Mouse (Mus musculus) lung, postnatal 0 days (tissue): ENCODE measurements around the gene Cenpl. TPM values are rescaled to one million over a fixed set of nuclear protein-coding genes. Genes with fewer than 3 reads are reported as not detected.
A peak's percentile ranks its signal among the peaks of the same experiment; 100 is the strongest.

Source experiments
- ATAC-seq: fragments of 200-750 bp; cut with Nextera tagmentation; 2 replicates; pipeline ENCODE4 v1.8.0; 2017; ENCODE audit warnings: moderate library complexity
- DNase-seq: peaks from one replicate; pipeline ENCODE4 v3.0.0-alpha.2; 2016; ENCODE audit warnings: low spot score
- H3K27ac ChIP-seq: fragments of 300-500 bp; sonication (generic); 2 replicates; pipeline ENCODE4 v1.5.1; 2014; ENCODE audit warnings: antibody characterized with exemption, mild to moderate bottlenecking, low read length, mixed read lengths
- H3K27me3 ChIP-seq: fragments of 300-500 bp; sonication (generic); replicated peaks from 2 replicates; pipeline ENCODE4 v1.6.1; 2014; ENCODE audit warnings: low read length, mixed read lengths; ENCODE audit not compliant: insufficient read depth
- H3K36me3 ChIP-seq: fragments of 300-500 bp; sonication (generic); 2 replicates; pipeline ENCODE4 v1.6.1; 2014; ENCODE audit warnings: low read length, mixed read lengths; ENCODE audit not compliant: insufficient read depth
- H3K4me1 ChIP-seq: fragments of 300-500 bp; sonication (generic); 2 replicates; pipeline ENCODE4 v1.6.1; 2014; ENCODE audit warnings: antibody characterized with exemption, low read depth, low read length, mixed read lengths; ENCODE audit not compliant: insufficient read depth
- H3K4me2 ChIP-seq: fragments of 300-500 bp; sonication (generic); replicated peaks from 2 replicates; pipeline ENCODE4 v1.6.1; 2014; ENCODE audit warnings: low read depth, mild to moderate bottlenecking, low read length, moderate library complexity, mixed read lengths
- H3K4me3 ChIP-seq: fragments of 300-500 bp; sonication (generic); 2 replicates; pipeline ENCODE4 v1.5.1; 2014; ENCODE audit warnings: low read depth, low read length
- H3K9ac ChIP-seq: fragments of 300-500 bp; sonication (generic); replicated peaks from 2 replicates; pipeline ENCODE4 v1.6.1; 2014; ENCODE audit warnings: low read depth, mild to moderate bottlenecking
- H3K9me3 ChIP-seq: fragments of 300-500 bp; sonication (generic); 2 replicates; pipeline ENCODE4 v1.6.1; 2016; ENCODE audit warnings: low read length, mixed read lengths
- CTCF ChIP-seq: IDR thresholded peaks from 2 replicates; pipeline ENCODE4 v1.5.1; 2016; ENCODE audit warnings: antibody characterized with exemption, mild to moderate bottlenecking
- EP300 ChIP-seq: IDR thresholded peaks from 2 replicates; pipeline ENCODE4 v1.6.1; 2016; ENCODE audit warnings: antibody characterized with exemption, mild to moderate bottlenecking, control low read depth
- whole genome bisulfite sequencing: fragments of 180-500 bp; shearing (Covaris S2); extraction: QIAGEN DNeasy Blood & Tissue Kit; methylation state at CpG from one replicate; pipeline ENCODE4 v1.1.7; 2014; 5-methylcytosine and 5-hydroxymethylcytosine counted together
- polyA plus RNA-seq: library from polyadenylated mRNA; unstranded; fragments of >200 nt; fragmentation: Nextera tagmentation; extraction: Ambion mirVana; gene quantifications from 2 replicates; pipeline ENCODE4 v1.2.1, GENCODE M21; 2015

Gene Cenpl
- polyA plus RNA-seq, 1 experiment from 2014 or later = 4.5 TPM

DNA sequence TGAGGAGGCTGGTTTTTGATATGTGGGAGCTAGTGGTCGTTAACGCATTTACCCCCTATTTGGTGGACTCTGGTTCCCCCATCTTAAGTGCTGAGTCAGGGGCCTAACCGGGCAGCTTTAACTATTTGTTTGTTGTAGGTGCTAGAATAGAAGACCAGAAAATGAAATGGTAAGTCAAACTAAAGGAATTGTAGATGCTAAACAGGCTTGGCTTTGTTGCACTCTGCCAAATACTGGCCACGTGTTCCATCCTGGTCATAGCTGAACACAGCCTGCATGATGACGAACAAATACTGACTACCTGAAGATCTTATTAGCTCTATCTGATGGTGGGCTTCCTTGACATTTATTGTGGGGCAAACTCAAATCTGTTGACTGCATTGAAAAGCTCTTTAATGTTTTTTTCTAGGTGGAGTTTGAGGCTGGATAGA, 34.1 kb upstream of the Cenpl start:
- Histone ChIP-seq H3K9ac (peak overlapping the region; percentile 78), H3K9me3 (no peaks in the 10 kb centered on the region), H3K4me2 (peak overlapping the region; percentile 78), H3K4me3 (peak overlapping the region; percentile 74), H3K36me3 (peaks cover 6% of the 10 kb centered on the region; the same call in 1 of the 2 replicates), H3K4me1 (peaks cover 12% of the 10 kb centered on the region; the same call in 1 of the 2 replicates), H3K27me3 (no peaks in the 10 kb centered on the region), H3K27ac (no peak overlapping the region)
- no peak for TF ChIP-seq CTCF
- no peak for TF ChIP-seq EP300
- ATAC-seq (no peak), DNase-seq (peak; percentile 11)
- 4% methylated on average over 5 of the region's 5 CpGs for WGBS

DNA sequence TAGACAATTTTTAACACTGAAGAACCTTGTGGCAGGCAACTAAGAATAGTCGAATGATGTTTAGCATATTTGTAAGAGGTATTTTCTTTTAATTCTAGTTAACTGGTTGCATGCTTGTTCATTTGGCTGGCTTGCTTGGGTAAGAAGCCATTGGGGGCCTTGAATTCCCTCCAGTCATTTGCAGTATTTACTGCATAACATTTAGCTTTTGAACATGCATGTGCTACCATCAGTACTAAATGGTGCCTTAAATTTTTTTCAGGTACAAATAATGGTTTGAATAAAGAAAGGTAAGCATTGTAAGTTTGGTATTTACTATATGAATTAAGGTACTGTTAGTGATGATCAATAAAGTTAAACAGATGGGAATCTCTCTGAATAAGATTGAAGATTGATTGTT, 33.5 kb upstream of the Cenpl start:
- no peak for DNase-seq
- Histone ChIP-seq H3K9me3 (no peaks in the 10 kb centered on the region), H3K4me2 (peak overlapping the region; percentile 78; the same call in 1 of the 2 replicates), H3K4me1 (peaks cover 12% of the 10 kb centered on the region; the same call in 1 of the 2 replicates), H3K27me3 (no peaks in the 10 kb centered on the region), H3K9ac (no peak overlapping the region), H3K27ac (no peak overlapping the region), H3K4me3 (no peak overlapping the region), H3K36me3 (peaks cover 6% of the 10 kb centered on the region; the same call in 1 of the 2 replicates)
- ATAC-seq = no peak
- no peak for TF ChIP-seq CTCF
- TF ChIP-seq EP300 = no peak
- WGBS = 0% methylated on average over 1 of the region's 1 CpGs

DNA sequence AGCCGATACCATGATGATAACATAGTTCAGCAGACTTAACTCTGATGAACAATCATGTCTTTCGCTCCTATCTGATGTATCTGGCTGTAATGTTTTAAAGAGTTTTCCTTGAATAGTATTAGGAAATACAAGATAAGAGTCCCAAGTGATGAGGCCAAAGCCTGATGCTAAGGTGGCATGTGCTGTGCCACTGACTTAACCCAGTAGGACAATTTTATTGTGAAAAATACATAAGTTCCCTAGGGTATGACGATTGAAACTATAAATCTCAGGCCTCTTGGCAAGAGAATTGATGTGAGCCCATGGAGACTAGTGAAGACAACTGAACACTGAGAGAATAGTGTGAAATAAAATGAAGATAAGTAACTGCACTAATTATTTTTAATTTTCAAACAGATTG, 32.9 kb upstream of the Cenpl start:
- Histone ChIP-seq H3K27me3 (no peaks in the 10 kb centered on the region), H3K27ac (no peak overlapping the region), H3K4me2 (no peak overlapping the region), H3K9ac (no peak overlapping the region), H3K4me3 (no peak overlapping the region), H3K9me3 (no peaks in the 10 kb centered on the region), H3K4me1 (peaks cover 12% of the 10 kb centered on the region; the same call in 1 of the 2 replicates), H3K36me3 (peaks cover 6% of the 10 kb centered on the region; the same call in 1 of the 2 replicates)
- DNase-seq = no peak
- ATAC-seq = no peak
- WGBS = 10% methylated on average over 3 of the region's 3 CpGs
- no peak for TF ChIP-seq EP300
- no peak for TF ChIP-seq CTCF

DNA sequence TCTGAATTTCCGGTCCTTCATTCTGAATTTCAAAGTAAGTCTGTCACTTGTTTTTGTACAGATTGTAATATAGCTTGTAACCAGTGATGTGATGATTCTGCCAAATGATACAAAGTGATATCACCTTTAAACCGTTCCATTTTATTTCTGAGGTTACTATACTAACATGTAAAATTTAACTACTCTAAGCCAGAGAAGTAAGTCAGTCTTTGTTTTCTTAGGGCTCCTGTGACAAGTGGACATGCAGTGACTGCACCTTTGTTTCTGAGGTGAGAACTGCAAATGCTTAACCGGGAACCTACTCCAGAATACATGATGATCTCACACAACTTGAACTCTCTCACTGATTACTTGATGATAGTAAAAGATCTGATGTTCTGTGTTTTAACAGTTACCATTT, 32.5 kb upstream of the Cenpl start:
- no peak for ATAC-seq
- no peak overlapping the region for H3K27ac ChIP-seq
- no peaks in the 10 kb centered on the region for H3K27me3 ChIP-seq
- H3K4me3 ChIP-seq = no peak overlapping the region
- DNase-seq = no peak
- peaks cover 6% of the 10 kb centered on the region; the same call in 1 of the 2 replicates for H3K36me3 ChIP-seq
- H3K4me1 ChIP-seq = peaks cover 12% of the 10 kb centered on the region; the same call in 1 of the 2 replicates
- no peak overlapping the region for H3K9ac ChIP-seq
- TF ChIP-seq CTCF = no peak
- TF ChIP-seq EP300 = no peak
- WGBS = 29% methylated on average over 3 of the region's 3 CpGs
- no peaks in the 10 kb centered on the region for H3K9me3 ChIP-seq
- no peak overlapping the region for H3K4me2 ChIP-seq

DNA sequence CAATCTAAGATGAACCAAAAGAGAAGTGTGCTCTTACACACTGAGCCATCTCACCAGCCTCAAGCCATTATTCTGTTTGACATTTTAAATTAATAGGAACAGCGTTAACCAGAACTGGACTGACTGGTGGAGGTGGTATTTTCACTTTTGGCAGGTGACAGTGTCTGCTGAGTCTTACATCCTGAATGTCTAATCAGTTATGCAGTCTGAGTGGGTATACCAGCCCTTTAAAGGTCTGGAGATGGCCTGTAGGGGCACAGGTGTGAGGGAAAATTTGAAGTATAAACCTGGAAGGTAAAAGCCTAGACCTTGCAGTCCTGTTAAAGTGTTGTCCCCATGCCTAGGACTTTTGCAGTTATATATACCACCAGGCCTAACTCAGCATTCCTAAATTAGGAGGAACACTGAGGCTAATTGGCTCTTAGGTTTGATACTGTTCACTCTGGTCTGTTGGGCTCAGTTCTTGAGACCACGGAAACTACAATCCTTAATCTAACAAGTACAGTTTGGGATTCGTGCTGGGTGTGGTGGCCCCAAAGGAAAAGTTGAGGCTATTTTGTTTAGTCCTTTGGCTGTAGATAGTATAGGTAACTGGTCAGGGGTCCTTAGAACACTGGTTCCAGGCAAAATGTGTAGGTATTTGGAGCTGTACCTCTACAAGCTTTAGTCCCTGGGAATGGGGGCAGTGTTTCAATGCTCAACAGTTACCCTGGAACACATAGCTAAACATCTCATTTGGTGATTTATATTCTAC, 31.4 kb upstream of the Cenpl start:
- no peak for TF ChIP-seq CTCF
- TF ChIP-seq EP300 = no peak
- Histone ChIP-seq H3K9me3 (no peaks in the 10 kb centered on the region), H3K4me2 (no peak overlapping the region), H3K4me3 (no peak overlapping the region), H3K4me1 (peaks cover 9% of the 10 kb centered on the region; the same call in 1 of the 2 replicates), H3K27me3 (no peaks in the 10 kb centered on the region), H3K36me3 (peaks cover 6% of the 10 kb centered on the region; the same call in 1 of the 2 replicates), H3K27ac (no peak overlapping the region), H3K9ac (no peak overlapping the region)
- ATAC-seq (no peak), DNase-seq (no peak)
- 21% methylated on average over 3 of the region's 3 CpGs for WGBS

DNA sequence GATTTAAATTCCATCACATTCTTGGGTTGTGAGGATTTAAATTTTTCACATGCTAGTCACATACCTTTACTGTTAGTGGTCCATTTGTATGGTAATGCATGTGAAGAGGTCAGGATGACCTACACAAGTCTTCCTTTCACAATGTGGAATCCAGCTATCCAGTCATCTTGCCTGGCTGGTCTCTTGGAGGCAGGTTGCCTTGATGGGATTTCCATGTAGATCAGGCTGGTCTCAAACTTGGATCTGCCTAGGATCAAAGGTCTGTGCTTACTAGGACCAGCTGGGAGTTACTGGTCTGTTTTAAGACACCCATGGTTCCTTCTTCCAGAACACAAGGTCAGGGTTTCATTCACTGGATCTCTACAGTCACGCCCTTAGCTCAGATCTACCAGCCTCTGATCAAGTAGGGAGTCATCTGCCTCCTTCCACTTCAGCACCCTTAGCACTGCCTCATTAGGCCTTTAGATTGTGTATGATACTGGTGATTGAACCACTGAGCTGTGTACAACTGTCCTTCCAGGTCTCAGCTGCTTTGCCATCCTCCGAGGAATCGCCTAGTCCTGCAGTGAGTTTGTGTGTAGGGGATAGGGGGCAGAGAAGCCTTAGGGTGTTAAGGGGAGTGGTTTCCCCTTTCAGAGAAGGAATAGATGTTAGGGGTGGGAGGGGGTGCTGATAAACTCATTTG, 30.6 kb upstream of the Cenpl start:
- ATAC-seq (no peak), DNase-seq (no peak)
- no peak for TF ChIP-seq CTCF
- no peak for TF ChIP-seq EP300
- H3K27ac ChIP-seq = no peak overlapping the region
- no peaks in the 10 kb centered on the region for H3K27me3 ChIP-seq
- peaks cover 9% of the 10 kb centered on the region; the same call in 1 of the 2 replicates for H3K4me1 ChIP-seq
- H3K9me3 ChIP-seq = no peaks in the 10 kb centered on the region
- no peak overlapping the region for H3K4me2 ChIP-seq
- H3K36me3 ChIP-seq = peaks cover 6% of the 10 kb centered on the region; the same call in 1 of the 2 replicates
- H3K9ac ChIP-seq = no peak overlapping the region
- WGBS = 19% methylated on average over 3 of the region's 3 CpGs
- no peak overlapping the region for H3K4me3 ChIP-seq
